In genomic region chr6:125163801-125164657, GRCm38 (mm10) we compare ENCODE assay signal across 8 mouse cellular contexts. TPM values are rescaled to one million over a fixed set of nuclear protein-coding genes. Genes with fewer than 3 reads are reported as not detected.
DNase-seq lines count a peak whose midpoint lies in the region; ATAC-seq and TF ChIP-seq lines count a peak whose summit lies in the region.

No protein-coding gene starts in this region.

- H3K4me1 ChIP-seq in heart, embryonic 12.5 days (replicated peaks) = peaks cover 53% of the 10 kb centered on the region
- H3K4me1 ChIP-seq in midbrain, embryonic 11.5 days (ENCODE audit: control insufficient read depth, insufficient read depth, low read length) = peaks cover 36% of the 10 kb centered on the region

- TF ChIP-seq POLR2A in brain, embryonic 14.5 days (IDR thresholded peaks at IDR 0.05; ENCODE audit: borderline replicate concordance, extremely low read depth, insufficient read depth, insufficient read length, poor library complexity, severe bottlenecking) = no peak

- no peak for ATAC-seq in heart, embryonic 12.5 days (ENCODE audit: insufficient number of reproducible peaks, low FRiP score)
- no peak for ATAC-seq in midbrain, embryonic 11.5 days (ENCODE audit: low FRiP score)

- no peak for TF ChIP-seq CTCF in brain, embryonic 14.5 days (IDR thresholded peaks at IDR 0.05; ENCODE audit: borderline replicate concordance, extremely low read depth, insufficient read depth, insufficient read length)

- peak overlapping the region; percentile 84 for H3K4me3 ChIP-seq in heart, embryonic 12.5 days
- H3K4me3 ChIP-seq in midbrain, embryonic 11.5 days (ENCODE audit: low read depth, low read length) = peak overlapping the region; percentile 96

- peaks cover 62% of the 10 kb centered on the region for H3K36me3 ChIP-seq in heart, embryonic 12.5 days
- H3K36me3 ChIP-seq in midbrain, embryonic 11.5 days (ENCODE audit: control insufficient read depth, insufficient read depth, low read length) = peaks cover 28% of the 10 kb centered on the region

- no peaks in the 10 kb centered on the region for H3K9me3 ChIP-seq in heart, embryonic 12.5 days (replicated peaks)
- no peaks in the 10 kb centered on the region for H3K9me3 ChIP-seq in midbrain, embryonic 11.5 days (ENCODE audit: control insufficient read depth, low read length)

- 5% methylated on average over 20 of the region's 20 CpGs for WGBS in heart, embryonic 12.5 days
- 5% methylated on average over 20 of the region's 20 CpGs for WGBS in midbrain, embryonic 11.5 days

- H3K9ac ChIP-seq in heart, embryonic 12.5 days = peak overlapping the region; percentile 98
- H3K9ac ChIP-seq in midbrain, embryonic 11.5 days (ENCODE audit: low read length) = peak overlapping the region; percentile 99

- H3K27me3 ChIP-seq in heart, embryonic 12.5 days (replicated peaks) = no peaks in the 10 kb centered on the region
- no peaks in the 10 kb centered on the region for H3K27me3 ChIP-seq in midbrain, embryonic 11.5 days (ENCODE audit: control insufficient read depth, insufficient read depth, low read length)

- H3K4me2 ChIP-seq in heart, embryonic 12.5 days = peak overlapping the region; percentile 90
- H3K4me2 ChIP-seq in midbrain, embryonic 11.5 days = peak overlapping the region; percentile 93

- peak overlapping the region; percentile 99 for H3K27ac ChIP-seq in heart, embryonic 12.5 days (ENCODE audit: poor library complexity, severe bottlenecking)
- peak overlapping the region; percentile 93 for H3K27ac ChIP-seq in midbrain, embryonic 11.5 days (ENCODE audit: low read depth, low read length)

- peak; percentile 66 for DNase-seq in cerebellum, adult 9-10 months
- DNase-seq in cerebellum, adult 11 months = no peak
- DNase-seq in 3134 (ENCODE audit: extremely low read depth, insufficient read length, low spot score) = peak; percentile 39
- DNase-seq in brain, embryonic 14.5 days (ENCODE audit: low read depth) = peak; percentile 50
- DNase-seq in kidney, postnatal 10 days = peak; percentile 73
- DNase-seq in midbrain, embryonic 11.5 days (ENCODE audit: low spot score, missing footprints) = peak; percentile 93
- DNase-seq in urinary bladder, postnatal 14 days (ENCODE audit: low spot score) = no peak

RNA-seq across cellular contexts. Expression of gene Gapdh, which starts 2.2 kb away (rescaled TPM):
- polyA plus RNA-seq in brain, embryonic 14.5 days (2012; rRNA removed) = 2,343 and 3,527 TPM in 2 replicates
- polyA plus RNA-seq in heart, embryonic 12.5 days (2016; fragmentation: Nextera tagmentation; extraction: Ambion mirVana) = 4,345 and 4,378 TPM in 2 replicates
- polyA plus RNA-seq in midbrain, embryonic 11.5 days (2014; fragmentation: Nextera tagmentation; extraction: Ambion mirVana) = 2,357 and 2,675 TPM in 2 replicates

RNA-seq across cellular contexts. Expression of gene Iffo1, which starts 19.0 kb away (rescaled TPM):
- 29.9 TPM in 2 replicates for polyA plus RNA-seq in brain, embryonic 14.5 days (2012; rRNA removed)
- 11.3 and 11.8 TPM in 2 replicates for polyA plus RNA-seq in heart, embryonic 12.5 days (2016; fragmentation: Nextera tagmentation; extraction: Ambion mirVana)
- polyA plus RNA-seq in midbrain, embryonic 11.5 days (2014; fragmentation: Nextera tagmentation; extraction: Ambion mirVana) = 8.4 and 8.6 TPM in 2 replicates

RNA-seq across cellular contexts. Expression of gene Ncapd2, which starts 27.5 kb away (rescaled TPM):
- 169 and 213 TPM in 2 replicates for polyA plus RNA-seq in brain, embryonic 14.5 days (2012; rRNA removed)
- polyA plus RNA-seq in heart, embryonic 12.5 days (2016; fragmentation: Nextera tagmentation; extraction: Ambion mirVana) = 99.0 and 112 TPM in 2 replicates
- 127 and 140 TPM in 2 replicates for polyA plus RNA-seq in midbrain, embryonic 11.5 days (2014; fragmentation: Nextera tagmentation; extraction: Ambion mirVana)

RNA-seq across cellular contexts. Expression of gene Mrpl51, which starts 27.6 kb away (rescaled TPM):
- 48.9 and 54.4 TPM in 2 replicates for polyA plus RNA-seq in brain, embryonic 14.5 days (2012; rRNA removed)
- polyA plus RNA-seq in heart, embryonic 12.5 days (2016; fragmentation: Nextera tagmentation; extraction: Ambion mirVana) = 217 and 218 TPM in 2 replicates
- 200 and 208 TPM in 2 replicates for polyA plus RNA-seq in midbrain, embryonic 11.5 days (2014; fragmentation: Nextera tagmentation; extraction: Ambion mirVana)

RNA-seq across cellular contexts. Expression of gene Nop2, which starts 32.3 kb away (rescaled TPM):
- polyA plus RNA-seq in brain, embryonic 14.5 days (2012; rRNA removed) = 32.6 and 34.6 TPM in 2 replicates
- 55.0 and 56.2 TPM in 2 replicates for polyA plus RNA-seq in heart, embryonic 12.5 days (2016; fragmentation: Nextera tagmentation; extraction: Ambion mirVana)
- 55.1 and 58.4 TPM in 2 replicates for polyA plus RNA-seq in midbrain, embryonic 11.5 days (2014; fragmentation: Nextera tagmentation; extraction: Ambion mirVana)

Comparison
In these comparisons a context has a peak if more than half of its experiments do, and no peak if none do; other contexts are left out.
1. DNase-seq: peak in cerebellum, adult 9-10 months (single experiment), 3134 (single experiment), brain, embryonic 14.5 days (single experiment), kidney, postnatal 10 days (single experiment) and midbrain, embryonic 11.5 days (single experiment); none in cerebellum, adult 11 months (single experiment) and urinary bladder, postnatal 14 days (single experiment).